Mouse (Mus musculus) adrenal gland, adult (tissue): ENCODE measurements around the gene Pole2.

Experiments used
- DNase-seq, 2 experiments: peaks; one replicate each; pipeline ENCODE4 v3.0.0; 2022 to 2023; ENCODE audit warnings: low spot score in 1 of 2; ENCODE audit not compliant: inconsistent age in 2 of 2

Pole2 gene

DNA sequence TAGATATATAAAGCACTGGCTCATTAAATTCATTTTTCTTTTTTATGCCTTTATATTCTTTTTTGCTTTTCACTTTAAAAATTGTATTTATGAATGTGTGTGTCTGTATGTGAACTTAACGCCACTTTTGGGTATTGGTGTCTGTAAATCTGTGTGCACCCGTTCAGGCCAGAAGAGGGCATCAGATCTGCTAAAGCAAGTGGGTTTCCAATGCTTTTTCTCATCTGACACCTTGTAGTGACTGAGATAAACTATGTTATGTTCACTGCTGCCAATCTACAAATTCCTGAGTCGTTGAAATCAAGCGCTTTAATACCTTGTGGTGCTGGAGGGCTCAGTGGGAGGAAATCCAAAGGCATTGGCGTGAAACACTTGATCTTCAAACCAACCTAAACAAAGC lies 16.9 kb downstream of the Pole2 start:
- DNase-seq, result no peak

DNA sequence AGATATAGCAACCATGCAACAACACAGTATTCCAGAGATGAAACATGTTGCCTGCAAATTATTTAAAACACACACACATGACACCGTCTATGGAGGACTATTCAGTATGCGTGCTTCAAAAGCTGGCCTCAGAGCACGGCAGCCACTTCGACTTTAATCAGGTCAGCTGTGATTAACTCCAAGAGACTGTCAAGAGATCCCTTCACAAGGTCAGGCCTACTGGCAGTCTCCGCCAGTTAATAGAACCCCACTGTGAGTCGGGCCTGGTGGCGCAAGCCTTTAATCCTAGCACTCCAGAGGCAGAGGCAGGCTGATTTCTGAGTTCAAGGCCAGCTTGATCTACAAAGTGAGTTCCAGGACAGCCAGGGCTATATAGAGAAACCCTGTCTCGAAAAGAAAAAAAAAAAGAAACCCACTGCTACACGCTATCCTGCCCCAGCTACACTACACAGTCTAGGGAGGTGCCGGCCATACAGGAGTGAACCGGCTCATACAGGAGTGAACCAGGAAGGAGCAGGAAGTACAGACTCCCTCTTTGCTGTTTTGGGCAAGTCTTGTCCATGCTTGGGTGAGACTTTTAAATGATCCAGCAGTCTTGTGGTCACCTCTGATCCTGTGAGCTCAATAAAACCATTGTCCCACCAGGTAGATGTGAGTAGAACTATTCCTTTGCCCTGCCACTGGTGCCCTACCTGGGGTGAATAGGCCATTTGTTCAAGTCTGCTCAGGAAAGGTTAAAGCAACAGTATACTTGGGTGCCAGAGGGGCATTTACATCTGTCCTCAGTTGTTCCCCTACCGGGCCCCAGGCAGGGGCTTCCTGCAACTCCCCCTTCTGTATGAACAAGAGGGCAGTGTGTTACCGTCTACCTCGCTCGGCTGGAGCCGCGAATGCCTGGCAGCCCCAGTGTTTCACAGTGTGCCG lies 17.7 kb downstream of the Pole2 start:
- peak in 1 of 2 experiments; percentile 32 for DNase-seq

DNA sequence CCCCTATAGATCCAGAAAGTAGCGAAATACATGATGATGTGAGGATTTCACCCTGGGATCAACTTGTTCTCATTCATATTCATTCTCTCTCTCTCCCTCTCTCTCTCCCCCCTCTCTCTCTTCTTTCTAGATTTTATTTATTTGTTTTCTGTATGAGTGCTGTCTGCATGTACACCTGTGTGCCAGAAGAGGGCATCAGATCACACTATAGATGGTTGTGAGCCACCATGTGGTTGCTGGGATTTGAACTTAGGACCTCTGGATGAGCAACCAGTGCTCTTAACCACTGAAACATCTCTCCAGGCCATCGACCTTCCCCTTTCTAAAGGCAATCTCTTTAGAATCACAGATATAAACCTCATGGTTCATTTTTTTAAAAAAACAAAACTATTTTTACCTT lies 19.5 kb downstream of the Pole2 start:
- DNase-seq, result no peak

DNA sequence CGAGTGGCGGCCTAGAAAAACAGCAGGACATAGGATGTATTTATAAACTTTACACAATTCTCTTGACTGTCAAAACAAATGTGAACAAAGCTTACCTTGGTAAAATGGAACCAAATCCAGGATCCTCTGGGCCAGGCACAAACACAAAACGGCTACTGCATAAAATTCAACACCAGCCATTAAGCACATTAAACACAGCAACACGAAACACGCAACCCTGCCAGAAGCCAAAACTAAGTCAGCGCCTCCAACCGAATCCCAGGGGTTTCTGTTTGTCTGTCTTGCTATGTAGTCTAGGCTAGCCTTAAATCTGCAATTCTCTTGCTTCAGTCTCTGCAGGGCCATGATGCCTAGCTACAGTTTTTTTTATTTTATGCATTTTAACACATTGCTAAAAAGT lies 20.1 kb downstream of the Pole2 start:
- DNase-seq, result no peak

DNA sequence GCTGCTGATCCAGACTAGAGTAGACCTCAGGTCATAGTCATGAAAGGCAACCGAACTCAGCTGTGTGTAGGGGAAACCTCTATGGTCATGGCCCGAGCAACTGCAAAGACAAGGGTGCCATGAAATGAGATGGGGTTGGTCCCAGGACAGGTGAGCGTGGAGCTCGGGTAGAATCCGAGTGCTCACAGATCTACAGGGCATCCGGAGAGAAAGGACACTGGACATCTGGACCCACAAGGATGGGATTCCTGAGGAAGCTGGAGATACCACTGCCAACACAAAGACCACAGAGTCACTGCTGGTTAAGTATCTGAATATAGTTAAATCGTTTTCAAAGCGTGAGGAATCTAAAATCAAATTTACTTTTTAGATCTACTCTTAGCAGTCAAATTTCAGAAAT lies 20.6 kb downstream of the Pole2 start:
- DNase-seq, result no peak

DNA sequence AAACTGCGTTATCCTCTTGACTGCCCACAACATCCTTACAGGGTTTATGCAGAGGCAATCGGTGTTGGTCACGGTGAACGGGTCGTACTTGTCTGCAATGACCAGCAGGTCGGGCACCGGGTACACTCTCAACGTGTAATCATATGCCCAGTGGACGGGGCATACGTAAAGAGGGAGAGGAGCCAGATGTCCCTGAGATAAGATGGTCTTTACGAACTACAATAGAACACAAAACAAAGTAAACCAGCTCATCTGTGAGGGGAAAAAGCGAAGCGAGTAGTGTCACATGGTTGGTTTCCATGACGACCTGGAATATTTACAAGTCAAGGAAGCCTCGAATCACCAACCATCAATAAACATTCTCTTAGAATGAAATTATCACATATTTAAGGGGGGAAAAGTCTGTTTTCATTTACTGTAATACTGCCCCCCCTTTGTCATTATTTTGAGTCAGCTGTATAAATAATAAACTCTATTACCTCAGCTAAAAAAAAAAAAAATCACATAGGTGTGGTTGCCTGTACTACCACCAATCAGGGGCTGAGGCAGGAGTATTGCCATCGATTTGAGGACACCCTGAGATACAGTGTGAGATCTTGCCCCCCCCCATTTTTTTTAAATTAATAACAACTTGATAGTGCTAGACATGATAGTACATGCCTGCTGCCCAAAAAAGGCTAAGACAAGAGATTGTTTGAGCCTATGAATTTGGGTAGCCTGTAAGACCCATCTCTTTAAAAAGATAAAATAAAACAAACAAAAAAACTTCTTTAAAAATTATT lies 23.8 kb downstream of the Pole2 start, which contains the start of gene Gm49384:
Gene Gm49384, minus strand, starts transcription at position 216 of the 782 bp plus-strand sequence.
- no peak for DNase-seq

DNA sequence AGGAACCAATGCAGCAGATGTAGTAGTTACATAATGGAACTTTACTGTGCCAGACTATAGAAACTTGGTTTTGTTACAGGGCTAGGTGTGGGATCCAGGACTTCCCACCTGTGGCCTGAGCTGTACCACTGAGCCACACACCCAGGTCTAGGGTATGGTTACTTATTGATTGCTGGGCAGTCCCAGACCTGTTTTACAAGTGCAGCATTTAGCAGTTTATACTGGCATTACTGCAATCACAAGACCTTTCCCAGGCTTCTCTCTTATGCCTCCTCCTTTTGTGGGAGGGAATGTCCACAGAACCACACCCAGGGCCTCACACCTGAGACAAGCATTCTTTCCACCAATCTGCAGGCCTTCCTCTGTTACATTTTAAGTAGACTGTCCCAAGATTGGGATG lies 29.0 kb downstream of the Pole2 start:
- no peak for DNase-seq

DNA sequence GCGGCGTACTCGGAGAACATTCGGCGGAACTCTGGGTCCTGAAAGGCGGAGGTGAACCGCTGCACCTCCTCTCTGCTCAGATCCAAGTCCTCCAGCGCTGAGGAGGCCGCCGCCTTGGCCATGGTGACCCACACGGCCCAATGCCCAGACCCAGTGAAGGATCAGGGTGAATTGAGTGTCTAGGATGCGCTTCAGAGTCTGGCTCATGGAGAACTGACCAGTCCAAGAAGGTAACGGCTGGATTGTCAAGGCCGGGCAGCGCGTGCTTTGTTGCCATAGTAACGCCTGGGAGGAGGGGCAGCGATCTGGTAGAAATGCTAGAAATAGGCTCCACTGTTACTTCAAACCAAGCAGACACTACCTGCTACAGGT lies 29.8 kb downstream of the Pole2 start, which contains the start of gene Dnaaf2:
Gene Dnaaf2, minus strand, starts transcription at position 266 of the 372 bp plus-strand sequence.
- peak; percentile 86 to 94 for DNase-seq

DNA sequence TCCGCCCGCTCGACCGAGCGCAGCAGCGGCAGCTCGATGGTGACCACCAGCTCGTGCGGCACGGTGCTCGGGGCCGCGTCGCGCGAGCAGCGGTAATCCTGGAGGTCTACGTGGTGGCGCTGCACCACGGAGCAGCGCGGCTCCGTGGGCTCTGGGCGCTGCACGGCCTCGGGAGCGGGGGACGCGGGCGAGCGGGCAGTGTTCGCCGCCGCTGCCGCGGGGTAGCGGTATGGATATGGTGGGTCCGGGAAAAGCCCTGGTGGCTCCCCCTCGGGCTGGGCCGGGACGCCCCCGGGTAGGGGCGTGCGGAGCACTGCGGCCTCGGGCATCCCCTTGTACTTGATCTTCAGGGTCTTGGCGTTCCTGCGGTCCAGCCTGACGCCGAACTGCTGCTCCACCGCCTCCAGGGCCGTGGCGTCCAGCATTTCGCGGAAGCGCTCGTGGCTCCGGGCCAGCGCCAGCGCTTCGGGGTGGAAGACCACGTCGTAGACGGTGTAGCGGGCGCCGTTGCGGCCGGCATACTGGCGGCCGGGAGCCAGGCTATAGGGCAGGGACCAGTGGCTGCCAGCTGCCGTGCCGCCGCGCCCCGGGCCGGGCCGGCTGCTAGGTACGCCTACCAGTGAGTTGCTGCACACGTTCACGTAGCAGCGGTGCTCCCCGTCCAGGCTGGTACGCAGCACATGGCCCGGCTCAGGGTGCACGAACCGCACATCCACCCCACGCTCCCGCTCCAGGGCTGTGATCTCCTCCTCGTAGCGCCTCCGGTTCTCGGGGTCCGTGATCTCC lies 30.4 kb downstream of the Pole2 start:
- peak; percentile 68 to 85 for DNase-seq

DNA sequence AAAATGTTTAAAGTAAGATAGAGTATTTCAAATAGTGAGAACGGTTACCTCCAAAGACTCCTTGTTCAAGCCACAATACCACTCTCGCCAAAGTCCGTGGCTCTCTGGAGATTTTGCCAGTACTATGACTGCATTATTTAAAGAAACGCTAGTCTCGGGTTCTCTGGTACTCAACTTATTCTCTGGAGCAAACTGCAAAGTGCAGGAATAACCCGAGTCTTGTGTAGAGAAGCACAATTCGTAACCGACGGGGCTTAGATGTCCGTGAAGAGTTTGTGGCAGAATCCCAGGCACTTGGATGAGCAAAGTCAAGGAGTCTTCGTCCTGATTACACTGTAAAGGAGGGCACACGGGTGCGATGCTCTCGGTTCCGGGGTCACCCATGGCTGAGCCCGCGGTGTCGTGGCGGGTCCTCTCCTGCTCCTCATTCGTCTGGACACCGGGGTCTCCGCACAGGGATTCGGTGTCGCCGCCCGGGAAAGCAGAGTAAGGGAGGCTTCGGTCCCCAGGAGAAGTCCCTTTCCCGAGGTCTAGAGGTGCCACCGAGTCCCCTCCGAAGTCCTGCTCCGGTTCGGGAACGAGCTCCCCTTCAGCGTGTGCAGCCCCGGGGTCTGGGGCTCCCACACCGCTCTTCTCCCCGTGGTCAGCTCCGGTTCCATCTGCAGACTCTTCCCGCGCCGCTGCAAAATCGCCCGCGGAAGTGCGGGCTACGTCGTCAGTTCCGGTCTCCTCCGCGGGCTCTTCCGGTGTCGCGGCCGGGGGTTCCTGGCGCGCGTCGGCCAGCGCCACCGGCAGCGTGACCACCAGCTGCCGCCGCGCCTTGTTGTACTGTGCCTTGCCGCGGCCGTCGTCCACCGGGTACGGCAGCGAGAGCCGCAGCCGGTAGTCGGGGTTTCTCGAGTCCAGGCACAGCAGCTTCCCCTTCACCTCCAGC lies 31.3 kb downstream of the Pole2 start, which contains the start of gene Gm49383:
Gene Gm49383, minus strand, starts transcription at position 661 of the 934 bp plus-strand sequence.
- DNase-seq, result peak; percentile 79 to 89

DNA sequence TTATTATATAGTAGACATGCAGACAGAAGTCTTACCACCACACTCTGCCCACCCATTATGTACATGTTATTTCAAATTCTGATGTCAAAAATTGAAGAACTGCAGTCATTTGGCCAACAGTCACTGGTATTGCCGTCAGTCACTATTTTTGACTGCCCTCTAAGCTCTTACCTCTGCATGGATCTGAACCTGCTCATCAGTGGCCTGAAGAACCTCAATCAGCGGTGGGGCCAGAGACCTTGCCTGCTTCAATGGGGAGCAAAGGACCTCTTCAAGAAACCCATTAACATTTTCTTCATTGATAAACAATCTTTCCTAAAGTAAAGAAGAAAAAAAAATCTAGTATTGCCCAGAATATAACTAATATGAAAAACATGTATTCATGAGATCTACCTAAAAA lies 35.4 kb downstream of the Pole2 start:
- no peak for DNase-seq

DNA sequence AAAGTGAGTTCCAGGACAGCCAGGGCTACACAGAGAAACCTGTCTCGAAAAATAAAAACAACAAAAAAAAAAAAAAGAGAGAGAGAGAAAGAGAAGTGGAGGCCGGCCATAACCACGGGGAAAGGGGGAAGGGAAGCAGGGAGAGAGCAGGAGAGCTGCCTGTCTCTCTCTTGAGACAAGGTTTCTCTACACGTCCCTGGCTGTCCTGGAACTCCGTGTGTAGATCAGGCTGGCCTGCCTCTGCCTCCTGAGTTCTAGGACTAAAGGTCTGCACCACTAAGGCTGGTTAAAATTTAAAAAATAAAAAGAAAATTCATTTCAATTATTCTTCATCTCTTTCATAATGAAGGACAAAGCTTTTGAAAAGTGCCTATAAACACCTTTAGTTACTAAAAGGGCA lies 36.6 kb downstream of the Pole2 start:
- no peak for DNase-seq

DNA sequence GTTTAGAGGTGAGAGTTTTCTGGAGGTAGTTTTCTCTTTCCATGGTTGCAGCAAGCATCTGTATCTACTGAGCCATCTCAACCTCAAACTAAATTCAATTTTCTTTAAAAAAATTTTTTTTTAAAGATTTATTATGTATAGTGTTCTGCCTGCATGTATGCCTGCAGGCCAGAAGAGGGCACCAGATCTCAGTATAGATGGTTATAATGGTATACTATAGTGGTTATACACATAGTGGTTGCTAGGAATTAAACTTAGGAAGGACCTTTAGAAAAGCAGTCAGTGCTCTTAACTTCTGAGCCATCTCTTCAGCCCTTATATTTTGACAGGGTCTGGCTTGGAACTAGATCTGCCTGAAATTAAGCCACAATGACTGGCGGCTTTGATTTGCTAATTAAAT lies 37.5 kb downstream of the Pole2 start:
- DNase-seq, result peak in 1 of 2 experiments; percentile 39

DNA sequence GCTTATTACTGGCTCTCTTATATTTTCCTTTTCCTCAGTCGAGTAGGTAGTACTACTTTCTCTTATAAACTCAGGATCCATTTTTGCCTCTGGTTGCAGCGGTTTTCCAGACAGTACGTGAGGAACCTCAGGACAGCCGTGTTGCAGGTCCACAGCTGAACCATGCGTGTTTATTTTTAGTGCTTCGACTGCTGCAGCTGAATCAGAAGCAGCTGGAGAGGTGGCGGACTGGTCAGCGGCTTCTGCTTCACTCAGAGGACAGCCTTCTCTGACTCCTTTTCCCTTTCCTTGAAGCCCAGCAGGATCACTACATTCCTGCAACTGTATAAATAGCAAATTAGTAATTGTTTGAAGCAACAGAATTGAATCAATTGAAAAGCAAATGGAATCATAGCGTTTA lies 37.9 kb downstream of the Pole2 start:
- DNase-seq, result no peak

DNA sequence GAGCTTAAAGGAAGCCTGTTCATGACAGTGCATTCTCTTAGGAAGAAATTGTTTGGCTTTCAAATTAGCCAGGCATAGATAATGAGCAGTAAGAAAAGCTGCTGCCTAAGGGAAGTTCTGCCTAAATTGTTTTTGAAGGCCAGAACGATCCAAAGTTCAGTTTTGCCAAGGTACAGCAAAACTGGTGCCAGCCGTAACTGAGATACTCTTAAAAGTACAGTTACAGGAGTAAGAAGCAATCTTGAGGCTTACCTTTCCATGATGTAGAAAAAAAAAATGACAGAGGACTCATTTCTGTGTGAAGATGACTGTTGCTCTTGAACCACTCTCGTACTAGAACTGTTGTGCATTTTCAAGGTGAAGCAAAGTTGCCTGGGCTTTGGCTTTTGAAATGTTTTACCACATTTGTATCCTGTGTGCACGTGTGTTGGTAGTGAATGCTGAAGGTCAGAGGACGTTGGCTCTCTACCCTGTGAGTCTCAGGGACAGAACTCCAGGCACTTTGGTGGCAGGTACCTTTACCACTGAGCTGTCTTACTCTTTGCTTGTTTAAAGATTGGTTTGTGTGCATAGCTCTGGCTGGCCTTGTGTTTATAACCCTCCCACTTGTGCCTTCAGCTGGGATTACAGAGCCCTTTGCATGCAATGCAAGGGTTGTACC lies 41.1 kb downstream of the Pole2 start:
- peak; percentile 45 to 64 for DNase-seq

DNA sequence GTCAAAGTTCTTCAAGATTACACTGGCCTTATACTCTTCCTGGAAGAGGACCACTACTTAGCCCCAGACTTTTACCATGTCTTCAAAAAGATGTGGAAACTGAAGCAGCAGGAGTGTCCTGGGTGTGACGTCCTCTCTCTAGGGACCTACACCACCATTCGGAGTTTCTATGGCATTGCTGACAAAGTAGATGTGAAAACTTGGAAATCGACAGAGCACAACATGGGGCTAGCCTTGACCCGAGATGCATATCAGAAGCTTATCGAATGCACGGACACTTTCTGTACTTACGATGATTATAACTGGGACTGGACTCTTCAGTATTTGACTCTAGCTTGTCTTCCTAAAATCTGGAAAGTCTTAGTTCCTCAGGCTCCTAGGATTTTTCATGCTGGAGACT lies 42.6 kb downstream of the Pole2 start:
- DNase-seq, result peak in 1 of 2 experiments; percentile 59

DNA sequence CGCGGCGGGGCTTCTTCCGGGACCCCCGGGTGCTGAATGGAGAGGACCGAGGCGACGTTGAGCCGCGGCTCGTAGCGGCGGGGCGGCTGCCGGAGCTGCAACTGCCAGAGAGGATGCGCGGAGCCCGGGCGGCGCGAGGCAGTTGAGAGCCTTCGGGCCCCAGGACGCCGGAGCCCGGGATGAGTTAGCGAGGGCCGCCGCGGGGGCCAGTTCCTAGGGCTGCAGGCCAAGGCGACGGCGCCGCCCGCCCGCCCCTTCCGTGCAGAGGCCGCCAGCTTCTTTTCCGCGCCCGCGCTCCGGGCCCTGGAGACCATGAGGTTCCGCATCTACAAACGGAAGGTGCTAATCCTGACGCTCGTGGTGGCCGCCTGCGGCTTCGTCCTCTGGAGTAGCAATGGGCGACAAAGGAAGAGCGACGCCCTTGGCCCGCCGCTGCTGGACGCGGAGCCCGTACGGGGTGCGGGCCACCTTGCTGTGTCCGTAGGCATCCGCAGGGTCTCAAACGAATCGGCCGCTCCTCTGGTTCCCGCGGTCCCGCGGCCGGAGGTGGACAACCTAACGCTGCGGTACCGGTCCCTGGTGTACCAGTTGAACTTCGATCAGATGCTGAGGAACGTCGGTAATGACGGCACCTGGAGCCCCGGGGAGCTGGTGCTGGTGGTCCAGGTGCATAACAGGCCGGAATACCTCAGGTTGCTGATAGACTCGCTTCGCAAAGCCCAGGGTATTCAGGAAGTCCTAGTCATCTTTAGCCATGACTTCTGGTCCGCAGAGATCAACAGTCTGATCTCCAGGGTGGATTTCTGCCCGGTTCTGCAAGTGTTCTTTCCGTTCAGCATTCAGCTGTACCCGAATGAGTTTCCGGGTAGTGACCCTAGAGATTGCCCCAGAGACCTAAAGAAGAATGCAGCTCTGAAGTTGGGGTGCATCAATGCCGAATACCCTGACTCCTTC lies 43.4 kb downstream of the Pole2 start:
- no peak for DNase-seq

DNA sequence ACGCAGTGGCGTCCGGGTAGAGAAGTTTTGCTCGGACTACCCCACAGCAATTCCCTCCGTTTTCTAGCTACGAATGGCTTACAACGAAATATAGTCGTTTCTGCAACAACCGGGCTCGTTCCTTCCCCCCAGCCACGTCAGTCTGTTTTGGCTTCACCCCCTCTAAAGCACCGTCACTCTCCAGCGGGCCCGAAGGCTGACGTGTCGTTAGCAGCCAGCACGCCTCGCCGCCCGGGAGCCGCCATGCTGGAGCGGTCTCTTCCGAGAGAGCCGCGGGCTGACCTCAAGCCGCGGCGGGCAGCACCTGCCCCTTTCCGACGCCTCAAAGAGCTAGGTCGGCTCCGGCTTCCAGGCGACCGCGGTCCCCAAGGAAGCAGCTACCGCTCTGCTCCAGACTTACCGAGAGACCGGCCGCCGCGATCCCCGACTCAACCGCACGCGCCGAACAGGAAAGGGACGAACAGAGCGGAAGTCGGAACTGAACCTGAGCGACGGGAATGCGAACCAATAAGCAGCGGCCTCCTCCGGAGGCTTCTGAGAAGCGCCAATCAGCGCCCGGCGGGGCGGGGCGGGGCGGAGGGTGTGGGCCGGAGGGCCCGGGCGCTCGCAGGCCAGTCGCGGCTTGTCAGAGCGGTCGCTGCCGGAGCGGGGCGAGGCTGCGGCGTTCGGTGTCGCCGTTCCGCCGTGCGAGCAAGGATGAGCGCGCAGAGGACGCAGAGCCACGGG lies 44.2 kb downstream of the Pole2 start, which contains the start of the genes Rpl36al and Mgat2:
Gene Rpl36al, minus strand, starts transcription at position 501 of the 726 bp plus-strand sequence.
Gene Mgat2, plus strand, starts transcription at position 575 of the 726 bp plus-strand sequence.
- peak; percentile 98 to 99 for DNase-seq
